Mouse (Mus musculus): Measurements from ENCODE around the gene Rps19. TPM values are rescaled to one million over a fixed set of nuclear protein-coding genes. Genes with fewer than 3 reads are reported as not detected.
"Not testable (repeated sequence)": the region's sequence is repeated elsewhere in the genome, so short reads cannot be mapped to it uniquely, and the experiment has no call there.

Gene Rps19
- 818 and 840 TPM in 2 replicates for total RNA-seq (2015; ENCODE audit: low replicate concordance)
- 217 and 310 TPM in 2 replicates for total RNA-seq (2017; ENCODE audit: low replicate concordance)

GRCm38 (mm10) chr7:24883896-24884692 is at the start of gene Rps19:
TSS of gene Rps19 (plus strand) at chr7:24884371.
- peak; percentile 89 for ATAC-seq (replicated peaks; ENCODE audit: low FRiP score, poor library complexity, severe bottlenecking)

- ATAC-seq (replicated peaks; ENCODE audit: low FRiP score, poor library complexity, severe bottlenecking) = not testable (repeated sequence)
Observed at GRCm38 (mm10) chr7:24838732-24839409, 45.3 kb upstream of the Rps19 start.

GRCm38 (mm10) chr7:24839410-24839808 is 44.8 kb upstream of the Rps19 start:
- ATAC-seq (replicated peaks; ENCODE audit: low FRiP score, poor library complexity, severe bottlenecking) = no peak

GRCm38 (mm10) chr7:24840331-24840730 is 43.8 kb upstream of the Rps19 start:
- ATAC-seq (replicated peaks; ENCODE audit: low FRiP score, poor library complexity, severe bottlenecking) = no peak

GRCm38 (mm10) chr7:24841009-24841408 is 43.2 kb upstream of the Rps19 start:
- ATAC-seq (replicated peaks; ENCODE audit: low FRiP score, poor library complexity, severe bottlenecking) = no peak

GRCm38 (mm10) chr7:24844144-24844543 is 40.0 kb upstream of the Rps19 start:
- no peak for ATAC-seq (replicated peaks; ENCODE audit: low FRiP score, poor library complexity, severe bottlenecking)

- no peak for ATAC-seq (replicated peaks; ENCODE audit: low FRiP score, poor library complexity, severe bottlenecking)
Observed at GRCm38 (mm10) chr7:24845181-24845580, 39.0 kb upstream of the Rps19 start.

- ATAC-seq (replicated peaks; ENCODE audit: low FRiP score, poor library complexity, severe bottlenecking) = peak; percentile 42; the same call in 1 of the 2 replicates
Observed at GRCm38 (mm10) chr7:24845713-24846112, 38.5 kb upstream of the Rps19 start.

- not testable (repeated sequence) for ATAC-seq (replicated peaks; ENCODE audit: low FRiP score, poor library complexity, severe bottlenecking)
Observed at GRCm38 (mm10) chr7:24846576-24846975, 37.6 kb upstream of the Rps19 start.

- no peak for ATAC-seq (replicated peaks; ENCODE audit: low FRiP score, poor library complexity, severe bottlenecking)
Observed at GRCm38 (mm10) chr7:24850162-24850561, 34.0 kb upstream of the Rps19 start.

GRCm38 (mm10) chr7:24850899-24851303 is 33.3 kb upstream of the Rps19 start:
- no peak for ATAC-seq (replicated peaks; ENCODE audit: low FRiP score, poor library complexity, severe bottlenecking)

- no peak for ATAC-seq (replicated peaks; ENCODE audit: low FRiP score, poor library complexity, severe bottlenecking)
Observed at GRCm38 (mm10) chr7:24851596-24852325, 32.4 kb upstream of the Rps19 start.

- ATAC-seq (replicated peaks; ENCODE audit: low FRiP score, poor library complexity, severe bottlenecking) = peak; percentile 93
Observed at GRCm38 (mm10) chr7:24852557-24853232, 31.5 kb upstream of the Rps19 start.

GRCm38 (mm10) chr7:24853233-24853563 is 31.0 kb upstream of the Rps19 start:
- ATAC-seq (replicated peaks; ENCODE audit: low FRiP score, poor library complexity, severe bottlenecking) = peak; percentile 36; the same call in 1 of the 2 replicates

- no peak for ATAC-seq (replicated peaks; ENCODE audit: low FRiP score, poor library complexity, severe bottlenecking)
Observed at GRCm38 (mm10) chr7:24853695-24854094, 30.5 kb upstream of the Rps19 start.

GRCm38 (mm10) chr7:24856460-24857120 is 27.6 kb upstream of the Rps19 start:
- no peak for ATAC-seq (replicated peaks; ENCODE audit: low FRiP score, poor library complexity, severe bottlenecking)

- peak; percentile 87 for ATAC-seq (replicated peaks; ENCODE audit: low FRiP score, poor library complexity, severe bottlenecking)
Observed at GRCm38 (mm10) chr7:24859234-24859633, 24.9 kb upstream of the Rps19 start.

GRCm38 (mm10) chr7:24861913-24862312 is 22.3 kb upstream of the Rps19 start, which contains the start of gene Gm9844:
TSS of gene Gm9844 (plus strand) at chr7:24862213.
- no peak for ATAC-seq (replicated peaks; ENCODE audit: low FRiP score, poor library complexity, severe bottlenecking)

GRCm38 (mm10) chr7:24862853-24863252 is 21.3 kb upstream of the Rps19 start:
- no peak for ATAC-seq (replicated peaks; ENCODE audit: low FRiP score, poor library complexity, severe bottlenecking)
